Mouse (Mus musculus): ENCODE results near the gene Spats2l.

Spats2l gene

DNA sequence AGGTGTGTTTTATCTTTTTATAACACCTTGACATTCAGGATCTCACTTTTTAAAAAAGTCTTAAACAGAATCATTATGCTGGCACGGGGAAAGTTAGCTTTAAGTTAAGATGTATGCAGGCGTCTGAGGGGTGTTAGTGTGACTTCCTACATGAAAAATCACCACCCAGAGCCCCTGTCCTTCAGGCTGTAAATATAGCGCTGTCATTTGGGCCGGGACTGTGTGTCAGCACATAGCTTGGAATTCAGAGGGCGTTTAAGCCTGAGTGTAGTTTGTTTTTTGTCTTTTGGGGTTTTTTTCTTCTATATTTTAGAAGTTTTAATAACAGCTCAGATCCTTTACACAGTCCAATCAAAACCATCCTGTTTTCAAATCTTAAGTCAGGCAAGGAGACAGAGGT, 115.8 kb downstream of the Spats2l start:
- DNase-seq (ENCODE audit: low read depth, low spot score) = no peak

GRCm38 (mm10) chr1:57890259-57890902, 116.4 kb downstream of the Spats2l start:
- DNase-seq (ENCODE audit: low read depth, low spot score) = no peak

DNA sequence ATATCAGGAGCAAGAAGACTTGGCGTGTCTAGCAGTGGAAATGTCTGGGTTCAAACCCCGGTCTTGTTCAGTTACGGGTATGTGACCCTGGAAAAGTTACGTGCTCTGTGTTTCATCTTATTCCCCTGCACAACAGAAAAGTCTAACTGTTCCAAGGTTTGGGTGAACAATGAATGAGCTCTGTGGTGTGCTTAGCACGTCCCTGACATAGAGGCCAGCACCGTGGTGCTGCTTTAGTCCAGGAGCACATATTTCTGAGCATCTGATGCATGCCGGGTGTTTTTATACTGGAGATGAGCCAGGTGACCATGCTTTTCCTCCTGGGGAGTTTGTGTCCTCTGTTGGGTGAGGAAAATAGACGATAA, 116.9 kb downstream of the Spats2l start:
- no peak for DNase-seq (ENCODE audit: low read depth, low spot score)

GRCm38 (mm10) chr1:57901494-57901893, 127.5 kb downstream of the Spats2l start:
- DNase-seq (ENCODE audit: low read depth, low spot score) = no peak

- no peak for DNase-seq (ENCODE audit: low read depth, low spot score)
Observed at GRCm38 (mm10) chr1:57903793-57904192, 129.8 kb downstream of the Spats2l start.

DNA sequence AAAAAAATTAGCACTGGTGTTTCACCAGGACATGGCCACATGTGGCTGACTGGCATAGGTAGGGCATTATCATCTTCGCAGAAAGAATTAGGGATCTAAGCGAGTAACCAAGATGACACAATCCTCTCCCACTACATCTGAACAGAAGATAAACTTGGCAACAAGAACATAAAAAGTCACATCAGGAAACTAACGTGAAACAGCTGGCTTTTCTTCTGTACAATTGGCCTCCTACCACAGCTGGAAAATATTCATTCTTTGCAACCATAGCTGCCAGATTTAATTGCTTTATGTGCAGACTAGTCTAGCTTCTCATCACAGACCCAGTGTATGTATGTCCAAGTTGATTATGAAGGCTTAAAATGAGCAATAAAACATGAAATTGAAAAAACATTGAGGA, 131.9 kb downstream of the Spats2l start:
- no peak for DNase-seq (ENCODE audit: low read depth, low spot score)

- DNase-seq (ENCODE audit: low read depth, low spot score) = peak; percentile 26
Observed at GRCm38 (mm10) chr1:57906312-57906711, 132.3 kb downstream of the Spats2l start.

- no peak for DNase-seq (ENCODE audit: low read depth, low spot score)
Observed at GRCm38 (mm10) chr1:57911561-57911960, 137.6 kb downstream of the Spats2l start.

GRCm38 (mm10) chr1:57917342-57917741, 143.4 kb downstream of the Spats2l start:
- no peak for DNase-seq (ENCODE audit: low read depth, low spot score)

GRCm38 (mm10) chr1:57918567-57918966, 144.6 kb downstream of the Spats2l start:
- DNase-seq (ENCODE audit: low read depth, low spot score) = no peak

GRCm38 (mm10) chr1:57934287-57934686, 160.3 kb downstream of the Spats2l start:
- peak; percentile 14 for DNase-seq (ENCODE audit: low read depth, low spot score)

DNA sequence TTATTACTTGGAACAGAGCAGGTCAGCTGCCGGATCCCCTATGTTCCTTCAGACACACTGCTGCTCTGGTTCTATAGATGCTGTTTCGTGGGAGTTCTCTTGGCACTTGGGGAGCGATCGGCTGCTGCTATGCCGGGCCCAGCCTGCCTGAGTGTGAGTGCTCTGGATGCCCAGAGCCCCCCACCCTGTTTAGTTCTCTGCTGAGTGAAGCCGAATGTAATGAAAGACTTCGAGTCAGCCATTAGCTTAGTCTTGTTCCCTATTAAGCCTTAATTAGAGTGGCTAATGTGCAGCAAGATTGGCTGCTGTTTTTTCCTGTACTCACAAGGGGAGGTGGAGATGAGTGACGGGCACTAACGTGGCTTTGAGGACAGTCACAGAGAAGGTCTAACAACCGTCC, 166.7 kb downstream of the Spats2l start:
- DNase-seq (ENCODE audit: low read depth, low spot score) = no peak

GRCm38 (mm10) chr1:57941095-57941494, 167.1 kb downstream of the Spats2l start:
- no peak for DNase-seq (ENCODE audit: low read depth, low spot score)

- no peak for DNase-seq (ENCODE audit: low read depth, low spot score)
Observed at GRCm38 (mm10) chr1:57941734-57942133, 167.8 kb downstream of the Spats2l start.

DNA sequence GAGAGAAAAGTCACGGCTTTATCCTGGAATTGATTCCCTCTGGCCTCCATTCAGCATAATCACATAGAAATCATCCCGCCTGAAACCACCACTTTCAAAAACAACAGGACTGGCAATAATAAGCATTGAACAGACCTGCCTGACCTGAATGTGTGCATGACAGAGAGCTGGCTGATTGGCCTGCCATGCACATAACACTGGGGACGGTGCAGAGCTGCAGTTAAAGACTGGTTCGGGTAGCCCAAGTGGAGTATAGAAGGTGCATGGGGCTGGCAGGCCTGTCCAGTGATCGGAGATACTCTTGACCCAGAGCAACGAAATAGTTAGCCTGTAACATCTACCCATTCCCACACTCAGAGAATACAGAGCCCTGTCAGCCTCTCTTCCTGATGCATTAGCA, 168.3 kb downstream of the Spats2l start:
- DNase-seq (ENCODE audit: low read depth, low spot score) = no peak

DNA sequence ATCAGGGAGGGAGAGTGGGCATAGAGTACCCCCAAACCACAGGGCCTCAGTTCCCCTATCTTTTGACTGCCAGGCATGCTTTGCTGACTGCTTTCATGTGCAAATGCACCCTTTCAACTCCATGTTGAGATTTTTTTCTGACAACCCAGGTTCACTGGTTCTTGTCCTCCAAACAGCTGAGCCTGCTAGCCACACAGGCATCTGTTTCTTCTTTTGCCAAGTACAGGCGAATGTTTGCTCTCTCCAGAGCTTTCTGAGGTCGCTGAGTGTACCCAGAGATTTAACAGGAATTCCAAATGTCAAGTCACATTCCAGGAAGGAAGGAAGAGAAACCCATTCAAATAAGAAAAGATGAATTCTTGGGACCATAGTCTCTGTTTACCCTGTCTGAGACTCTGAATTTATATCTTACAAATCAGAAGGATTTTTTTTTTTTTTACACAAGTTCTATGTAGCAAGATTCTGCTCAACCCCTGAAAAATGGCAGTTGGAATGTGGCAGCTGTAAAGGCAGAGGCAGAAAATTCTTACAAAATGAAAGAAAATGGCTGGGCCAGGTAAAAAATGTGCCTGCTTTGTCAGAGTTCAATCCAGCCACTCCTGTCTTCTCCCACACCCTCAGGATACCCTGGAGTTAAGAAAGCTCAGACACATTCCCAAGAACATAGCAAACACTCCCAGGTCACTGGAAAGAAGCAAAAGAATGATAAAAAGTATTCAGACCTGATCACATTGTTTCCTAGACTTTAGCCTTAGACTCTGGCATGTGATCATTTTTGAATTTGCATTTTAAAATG, 173.8 kb downstream of the Spats2l start:
- DNase-seq (ENCODE audit: low read depth, low spot score) = no peak

GRCm38 (mm10) chr1:57949195-57949594, 175.2 kb downstream of the Spats2l start:
- peak; percentile 58 for DNase-seq (ENCODE audit: low read depth, low spot score)

- no peak for DNase-seq (ENCODE audit: low read depth, low spot score)
Observed at GRCm38 (mm10) chr1:57949716-57950115, 175.8 kb downstream of the Spats2l start.

GRCm38 (mm10) chr1:57952509-57952908, 178.5 kb downstream of the Spats2l start:
- DNase-seq (ENCODE audit: low read depth, low spot score) = no peak

DNA sequence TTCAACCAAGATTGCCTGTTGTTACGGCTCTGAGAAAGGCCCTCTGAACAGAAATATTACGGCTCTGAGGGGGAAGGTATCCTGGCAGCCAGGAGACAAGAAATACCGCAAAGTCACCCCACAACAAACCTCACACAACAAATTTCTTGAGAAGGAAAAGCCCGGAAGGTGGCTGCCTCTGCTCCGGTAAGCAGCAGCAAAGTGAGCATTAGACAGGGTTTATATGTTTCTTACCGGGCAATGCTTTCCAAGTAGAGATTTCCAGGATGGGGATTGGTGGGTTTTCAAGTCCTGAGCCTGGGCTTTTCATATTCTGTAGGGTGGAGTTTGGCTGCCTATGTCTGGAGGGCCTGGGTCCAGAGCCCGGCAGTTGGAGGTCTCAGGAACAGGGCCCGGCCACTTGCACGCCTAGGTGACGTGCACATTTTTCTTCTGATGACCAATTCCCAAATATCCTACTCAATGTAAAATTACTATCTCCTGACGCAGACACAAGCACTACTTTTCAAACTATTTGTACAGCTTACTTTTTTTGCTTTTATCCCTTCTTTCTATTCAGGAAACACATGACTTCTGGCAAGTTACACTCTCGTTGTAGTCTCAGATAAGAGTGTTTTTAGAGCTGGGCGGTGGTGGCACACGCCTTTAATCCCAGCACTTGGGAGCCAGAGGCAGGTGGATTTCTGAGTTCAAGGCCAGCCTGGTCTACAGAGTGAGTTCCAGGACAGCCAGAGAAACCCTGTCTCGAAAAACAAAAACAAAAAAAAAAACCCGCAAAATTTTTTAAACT, 179.8 kb downstream of the Spats2l start:
- no peak for DNase-seq (ENCODE audit: low read depth, low spot score)

GRCm38 (mm10) chr1:57954376-57954765, 180.4 kb downstream of the Spats2l start:
- DNase-seq (ENCODE audit: low read depth, low spot score) = no peak

DNA sequence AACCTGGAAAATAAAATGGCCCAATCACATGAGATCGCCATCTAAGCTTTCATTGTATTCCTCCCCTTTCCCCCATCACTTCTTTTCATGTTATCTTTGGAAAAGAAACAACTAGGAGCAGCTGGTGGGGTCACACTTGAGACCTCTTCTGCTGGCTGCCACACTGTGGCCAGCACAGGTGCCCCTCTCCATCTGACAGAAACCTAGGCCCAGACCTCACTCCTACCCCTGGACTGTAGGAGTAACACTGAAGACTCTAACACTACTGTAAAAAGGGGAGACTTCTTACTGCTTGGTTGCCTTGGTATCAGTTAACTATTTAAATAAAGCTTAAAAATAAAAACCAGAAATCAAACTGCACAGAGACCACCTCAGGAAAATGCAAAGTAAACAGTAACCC, 181.8 kb downstream of the Spats2l start:
- DNase-seq (ENCODE audit: low read depth, low spot score) = no peak

Measured in brain, adult 2 months (tissue).